Mouse (Mus musculus) E14TG2a.4 (cell line): ENCODE results near the gene Pigo.

ENCODE experiments used
- CTCF ChIP-seq: conservative IDR thresholded peaks from 2 replicates; pipeline ENCODE4 v1.5.1; 2014; ENCODE audit warnings: low read length
- NANOG ChIP-seq: IDR thresholded peaks from 2 replicates; pipeline ENCODE4 v1.6.1; 2014; ENCODE audit warnings: borderline replicate concordance, low read length, mixed read lengths

DNA sequence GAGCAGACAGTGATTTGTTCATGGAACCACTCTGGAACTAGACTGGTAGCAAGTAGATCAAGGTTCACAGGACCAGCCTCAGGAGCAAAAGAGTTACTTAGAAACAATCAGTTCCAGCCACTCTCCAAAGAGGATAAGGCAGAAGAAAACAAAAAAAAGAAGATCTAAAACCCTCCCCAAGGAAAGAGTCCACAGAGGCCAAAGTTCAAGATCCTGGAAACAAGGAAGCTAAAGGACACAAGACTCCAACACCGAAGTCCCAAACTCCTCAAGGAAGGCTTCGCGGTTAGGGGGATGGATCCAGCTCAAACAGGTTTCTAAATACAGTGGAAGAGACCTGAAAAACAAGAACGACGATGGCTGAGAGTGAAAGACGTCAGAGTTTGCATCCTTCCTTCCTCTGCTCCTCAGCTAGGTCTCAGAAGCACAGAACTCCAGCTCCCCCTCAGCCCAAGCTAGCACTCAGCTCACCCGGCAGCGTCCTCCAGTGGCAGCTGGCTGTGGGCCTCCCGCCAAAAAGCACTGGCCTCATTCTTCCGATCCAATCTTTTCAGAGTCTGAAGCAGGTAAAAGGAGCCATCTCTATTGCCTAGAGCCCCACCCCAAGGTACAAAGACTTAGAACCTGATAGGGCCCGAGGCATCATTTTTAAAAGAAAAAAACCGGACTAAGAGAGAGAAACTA lies 22.7 kb downstream of the Pigo start:
- TF ChIP-seq CTCF = no peak
- TF ChIP-seq NANOG = no peak
